Comparison of ENCODE assay signal across 36 mouse cellular contexts in the genomic region with DNA sequence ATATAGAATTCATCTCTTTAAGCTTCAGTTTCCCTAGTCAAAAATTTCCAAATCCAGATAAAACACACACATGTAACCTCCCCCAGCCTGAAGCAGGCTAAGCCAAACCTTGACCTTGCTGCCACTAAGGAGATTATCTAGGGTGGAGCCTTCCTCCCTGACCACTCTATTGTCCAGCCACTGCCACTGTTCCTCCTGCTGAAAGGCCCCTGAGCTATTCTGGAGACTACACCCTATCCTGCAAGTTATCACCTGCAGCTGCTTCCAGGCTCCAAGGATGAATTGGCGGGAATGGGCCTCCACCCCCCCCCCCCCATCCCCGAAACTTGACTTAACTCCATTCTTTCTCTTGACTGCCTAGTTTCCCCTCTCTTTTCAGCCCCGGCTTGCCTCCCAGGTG. TPM values are rescaled to one million over a fixed set of nuclear protein-coding genes. Genes with fewer than 3 reads are reported as not detected.
"Had no signal": no experiment of that assay in that cellular context is flagged by ENCODE, and none has a peak within 500 bp of the region (broad histone marks: within the 10 kb centered on the region; RNA-seq: fewer than 3 reads in every experiment).

No protein-coding gene starts in this region.

RNA-seq across cellular contexts. Expression of gene Sult2a3, which starts 8.4 kb away (rescaled TPM):
- total RNA-seq: left cerebral cortex, postnatal 10 days; left cerebral cortex, postnatal 14 days; left cerebral cortex, postnatal 25 days; left cerebral cortex, postnatal 36 days; left cerebral cortex, postnatal 4 days; megakaryocyte progenitor cell, adult 5-6 weeks; megakaryocyte, adult 5-6 weeks; megakaryocyte-erythroid progenitor cell, adult 5-6 weeks; midbrain, postnatal 0 days; monocyte, adult 5-6 weeks had no signal
- polyA plus RNA-seq: limb, embryonic 10.5 days; limb, embryonic 11.5 days; limb, embryonic 12.5 days; limb, embryonic 13.5 days; limb, embryonic 14.5 days; limb, embryonic 15.5 days; liver, adult 2 months; liver, embryonic 11.5 days; liver, embryonic 12.5 days; liver, embryonic 13.5 days; lung, adult 2 months; lung, embryonic 14.5 days; lung, embryonic 15.5 days; lung, embryonic 16.5 days; lung, postnatal 0 days; macrophage; midbrain, embryonic 10.5 days; midbrain, embryonic 11.5 days; midbrain, embryonic 12.5 days; midbrain, embryonic 13.5 days; midbrain, embryonic 14.5 days; midbrain, embryonic 15.5 days; midbrain, embryonic 16.5 days; midbrain, postnatal 0 days; myocyte; neural tube, embryonic 11.5 days; neural tube, embryonic 12.5 days had no signal
